Mouse (Mus musculus) embryonic facial prominence, embryonic 12.5 days (tissue): Measurements from ENCODE around the gene AI467606. TPM values are rescaled to one million over a fixed set of nuclear protein-coding genes. Genes with fewer than 3 reads are reported as not detected.

Experiments used
- ATAC-seq: fragments of 200-750 bp; cut with Nextera tagmentation; 2 replicates; pipeline ENCODE4 v1.8.0; 2017; ENCODE audit not compliant: insufficient number of reproducible peaks, insufficient read depth, low FRiP score, low TSS enrichment
- H3K27ac ChIP-seq: fragments of 300-500 bp; sonication (generic); 2 replicates; pipeline ENCODE4 v1.5.1; 2016; ENCODE audit warnings: mild to moderate bottlenecking
- H3K27me3 ChIP-seq: fragments of 300-500 bp; sonication (generic); 2 replicates; pipeline ENCODE4 v1.6.1; 2016; ENCODE audit warnings: mild to moderate bottlenecking, moderate library complexity
- H3K36me3 ChIP-seq: fragments of 300-500 bp; sonication (generic); 2 replicates; pipeline ENCODE4 v1.6.1; 2016; ENCODE audit warnings: mild to moderate bottlenecking
- H3K4me1 ChIP-seq: fragments of 300-500 bp; sonication (generic); 2 replicates; pipeline ENCODE4 v1.6.1; 2016
- H3K4me2 ChIP-seq: fragments of 300-500 bp; sonication (generic); replicated peaks from 2 replicates; pipeline ENCODE4 v1.6.1; 2016; ENCODE audit warnings: mild to moderate bottlenecking, moderate library complexity
- H3K4me3 ChIP-seq: fragments of 300-500 bp; sonication (generic); 2 replicates; pipeline ENCODE4 v1.5.1; 2016; ENCODE audit warnings: mild to moderate bottlenecking
- H3K9ac ChIP-seq: fragments of 300-500 bp; sonication (generic); 2 replicates; pipeline ENCODE4 v1.6.1; 2016; ENCODE audit warnings: mild to moderate bottlenecking, moderate library complexity
- H3K9me3 ChIP-seq: fragments of 300-500 bp; sonication (generic); 2 replicates; pipeline ENCODE4 v1.6.1; 2016; ENCODE audit warnings: mild to moderate bottlenecking, moderate library complexity
- WGBS: fragments of 180-500 bp; shearing (Covaris S2); methylation state at CpG from one replicate; pipeline ENCODE4 v1.1.7; 2016; 5-methylcytosine and 5-hydroxymethylcytosine counted together
- polyA plus RNA-seq: library from polyadenylated mRNA; unstranded; fragments of >200 nt; fragmentation: Nextera tagmentation; extraction: Ambion mirVana; gene quantifications from 2 replicates; pipeline ENCODE4 v1.2.1, GENCODE M21; 2016

AI467606 gene
- 1.3 and 1.5 TPM in 2 replicates for polyA plus RNA-seq

DNA sequence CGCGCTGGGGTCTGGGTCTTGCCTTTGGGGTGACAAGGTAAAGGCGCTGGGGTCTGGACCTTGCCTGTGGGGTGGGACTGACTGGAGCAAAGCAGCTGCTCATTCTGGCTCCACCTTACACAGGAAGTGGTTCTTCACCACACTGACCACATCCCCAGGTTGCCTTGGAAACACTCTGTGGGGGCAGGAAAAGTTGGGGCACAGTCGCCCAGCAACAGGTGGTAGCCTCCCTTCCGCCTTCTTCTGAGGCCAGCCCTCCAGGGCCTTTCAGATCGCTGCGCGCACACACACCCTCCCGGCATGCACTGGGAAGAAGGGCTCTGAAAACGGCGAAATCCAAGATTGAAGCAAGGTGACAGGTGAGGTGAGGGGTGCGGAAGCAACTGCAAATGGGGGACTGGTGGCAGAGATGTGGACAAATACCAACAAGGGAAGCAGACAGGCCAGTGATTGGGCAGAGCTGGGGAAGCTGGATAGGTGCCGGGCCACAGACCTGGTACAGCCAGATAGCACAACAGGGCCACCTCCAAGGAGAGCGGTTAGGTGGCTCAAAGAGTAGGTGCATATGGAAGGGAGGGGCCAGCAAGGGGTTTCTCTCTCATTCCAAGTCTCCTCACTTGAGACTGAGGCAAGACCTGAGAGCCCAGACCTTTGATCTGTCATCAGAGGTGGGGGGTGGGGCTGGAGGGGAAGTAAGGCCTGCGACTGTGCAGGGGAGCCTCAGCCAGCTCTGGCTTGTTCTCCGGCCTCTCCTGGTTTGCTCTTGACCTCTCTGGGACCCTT, at the start of gene AI467606:
AI467606 (plus strand) TSS at position 246 of the 783 bp plus-strand sequence.
- Histone ChIP-seq H3K27me3 (0 out of 2 replicates have a peak, but pooled peaks cover 3% of the 10 kb centered on the region), H3K4me2 (0 out of 2 replicates have a peak within 1 kb of the TSS, but pooled peaks have one; percentile 21), H3K4me3 (no peak within 1 kb of the TSS), H3K9me3 (no peaks in the 10 kb centered on the region), H3K4me1 (peaks cover 11% of the 10 kb centered on the region), H3K36me3 (no peaks in the 10 kb centered on the region), H3K9ac (no peak within 1 kb of the TSS), H3K27ac (no peak within 1 kb of the TSS)
- ATAC-seq = 0 out of 2 replicates have a peak, but pooled peaks have one; percentile 32
- WGBS = 68% methylated on average over 16 of the region's 16 CpGs

GRCm38 (mm10) chr7:127041851-127042672, 49.1 kb upstream of the AI467606 start, which contains the start of gene Kif22:
Gene Kif22 (minus strand): TSS chr7:127042471.
- Histone ChIP-seq H3K4me2 (peak within 1 kb of the TSS; percentile 84), H3K27ac (peak within 1 kb of the TSS; percentile 77), H3K4me1 (peaks cover 14% of the 10 kb centered on the region), H3K27me3 (no peaks in the 10 kb centered on the region), H3K9ac (peak within 1 kb of the TSS; percentile 80), H3K4me3 (peak within 1 kb of the TSS; percentile 79), H3K9me3 (no peaks in the 10 kb centered on the region), H3K36me3 (peaks cover 13% of the 10 kb centered on the region)
- WGBS = under 1% methylated on average over 53 of the region's 53 CpGs
- peak; percentile 77 for ATAC-seq

DNA sequence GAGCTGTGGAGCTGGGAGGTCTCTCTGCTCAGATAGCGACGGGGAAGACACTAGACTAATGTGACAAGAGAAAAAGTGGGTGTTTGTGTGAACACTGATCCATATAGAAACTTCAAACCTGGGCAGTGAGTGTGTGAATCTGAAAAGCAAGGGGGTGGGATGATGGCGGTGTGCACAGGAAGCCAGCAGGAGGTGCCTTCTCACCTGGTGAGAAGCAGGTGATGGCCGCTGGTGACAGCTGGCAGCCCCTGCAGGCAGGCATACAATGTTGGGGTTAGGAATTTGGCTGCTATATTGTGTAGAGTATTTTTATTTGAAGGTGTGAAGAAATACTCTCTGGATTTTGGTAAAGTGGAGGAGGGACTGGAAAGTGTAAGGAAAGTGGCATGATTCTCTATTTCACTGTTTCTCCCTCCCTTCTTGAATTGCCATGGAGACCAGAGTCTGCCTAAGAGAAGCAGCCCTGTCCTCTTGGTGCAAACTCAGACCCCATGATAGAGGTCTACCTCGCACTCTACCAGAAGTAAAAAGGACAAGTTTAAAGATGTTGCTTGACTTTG, 36.1 kb upstream of the AI467606 start:
- Histone ChIP-seq H3K4me1 (no peaks in the 10 kb centered on the region), H3K9me3 (no peaks in the 10 kb centered on the region), H3K27ac (no peak overlapping the region), H3K9ac (no peak overlapping the region), H3K4me3 (no peak overlapping the region), H3K36me3 (no peaks in the 10 kb centered on the region), H3K4me2 (no peak overlapping the region), H3K27me3 (no peaks in the 10 kb centered on the region)
- ATAC-seq = no peak
- 75% methylated on average over 5 of the region's 5 CpGs for WGBS

GRCm38 (mm10) chr7:127065538-127065937, 25.6 kb upstream of the AI467606 start:
- ATAC-seq = no peak
- Histone ChIP-seq H3K27me3 (no peaks in the 10 kb centered on the region), H3K4me2 (no peak overlapping the region), H3K36me3 (no peaks in the 10 kb centered on the region), H3K4me3 (no peak overlapping the region), H3K4me1 (no peaks in the 10 kb centered on the region), H3K9ac (no peak overlapping the region), H3K9me3 (no peaks in the 10 kb centered on the region), H3K27ac (no peak overlapping the region)
- WGBS = 86% methylated on average over 6 of the region's 6 CpGs

DNA sequence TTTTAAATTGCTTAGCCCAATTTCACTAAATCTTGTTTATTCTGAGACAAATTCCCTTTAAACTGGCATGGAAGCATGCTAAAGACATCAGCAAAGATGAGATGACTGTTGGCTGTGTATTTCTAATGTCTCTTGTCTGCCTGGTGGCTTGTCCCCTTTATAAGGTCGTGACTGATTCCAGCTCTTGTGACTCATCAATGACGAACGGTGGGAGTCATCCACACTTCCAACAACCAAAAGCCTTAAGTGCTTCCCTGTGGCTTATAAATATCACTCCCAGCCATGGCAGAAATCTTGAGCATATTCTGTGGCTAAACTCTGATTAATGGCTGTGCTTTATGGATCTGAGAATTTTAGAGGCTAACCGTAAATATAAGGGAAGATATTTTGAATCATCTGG, 24.8 kb upstream of the AI467606 start:
- H3K36me3 ChIP-seq = no peaks in the 10 kb centered on the region
- no peak overlapping the region for H3K9ac ChIP-seq
- H3K4me2 ChIP-seq = no peak overlapping the region
- H3K27ac ChIP-seq = no peak overlapping the region
- no peaks in the 10 kb centered on the region for H3K27me3 ChIP-seq
- H3K4me3 ChIP-seq = no peak overlapping the region
- H3K4me1 ChIP-seq = no peaks in the 10 kb centered on the region
- WGBS = 78% methylated on average over 4 of the region's 4 CpGs
- H3K9me3 ChIP-seq = no peaks in the 10 kb centered on the region
- no peak for ATAC-seq

GRCm38 (mm10) chr7:127070871-127071413, 20.2 kb upstream of the AI467606 start:
- no peak for ATAC-seq
- H3K4me2 ChIP-seq = no peak overlapping the region
- no peaks in the 10 kb centered on the region for H3K4me1 ChIP-seq
- no peak overlapping the region for H3K27ac ChIP-seq
- H3K9me3 ChIP-seq = no peaks in the 10 kb centered on the region
- no peak overlapping the region for H3K9ac ChIP-seq
- H3K36me3 ChIP-seq = no peaks in the 10 kb centered on the region
- H3K27me3 ChIP-seq = no peaks in the 10 kb centered on the region
- 70% methylated on average over 4 of the region's 4 CpGs for WGBS
- H3K4me3 ChIP-seq = no peak overlapping the region

GRCm38 (mm10) chr7:127073221-127073620, 17.9 kb upstream of the AI467606 start:
- Histone ChIP-seq H3K9ac (no peak overlapping the region), H3K36me3 (no peaks in the 10 kb centered on the region), H3K9me3 (no peaks in the 10 kb centered on the region), H3K4me3 (no peak overlapping the region), H3K4me1 (no peaks in the 10 kb centered on the region), H3K27ac (no peak overlapping the region), H3K27me3 (no peaks in the 10 kb centered on the region), H3K4me2 (no peak overlapping the region)
- WGBS = 81% methylated on average over 4 of the region's 4 CpGs
- no peak for ATAC-seq

- Histone ChIP-seq H3K9ac (no peak overlapping the region), H3K36me3 (no peaks in the 10 kb centered on the region), H3K9me3 (no peaks in the 10 kb centered on the region), H3K4me2 (no peak overlapping the region), H3K4me3 (no peak overlapping the region), H3K27ac (no peak overlapping the region), H3K4me1 (no peaks in the 10 kb centered on the region), H3K27me3 (no peaks in the 10 kb centered on the region)
- WGBS = 96% methylated on average over 5 of the region's 5 CpGs
- no peak for ATAC-seq
Measured at GRCm38 (mm10) chr7:127076188-127076587, 15.0 kb upstream of the AI467606 start.

DNA sequence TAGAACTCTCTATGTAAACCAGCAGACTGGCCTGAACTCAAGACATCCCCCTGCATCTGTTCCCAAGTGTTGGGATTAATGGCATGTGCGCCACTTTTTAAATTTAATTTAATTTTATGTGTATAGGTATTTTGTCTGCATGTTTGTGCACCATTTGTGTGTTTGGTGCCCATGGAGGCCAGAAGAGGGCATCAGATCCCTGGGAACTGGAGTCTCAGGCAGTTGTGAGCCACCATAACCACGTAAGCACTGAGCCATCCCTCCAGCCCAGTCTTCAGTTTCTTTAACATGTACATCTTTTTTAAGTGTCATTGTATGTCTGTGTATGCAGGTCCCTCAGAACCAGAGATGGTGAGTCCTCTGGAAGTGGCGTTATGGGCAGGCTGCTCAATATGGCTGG, 13.5 kb upstream of the AI467606 start:
- H3K4me1 ChIP-seq = no peaks in the 10 kb centered on the region
- no peaks in the 10 kb centered on the region for H3K9me3 ChIP-seq
- no peaks in the 10 kb centered on the region for H3K36me3 ChIP-seq
- H3K27ac ChIP-seq = no peak overlapping the region
- no peak overlapping the region for H3K4me3 ChIP-seq
- ATAC-seq = no peak
- no peak overlapping the region for H3K4me2 ChIP-seq
- H3K27me3 ChIP-seq = no peaks in the 10 kb centered on the region
- WGBS = 84% methylated on average over 3 of the region's 3 CpGs
- no peak overlapping the region for H3K9ac ChIP-seq

GRCm38 (mm10) chr7:127080045-127080444, 11.1 kb upstream of the AI467606 start:
- Histone ChIP-seq H3K4me3 (no peak overlapping the region), H3K36me3 (no peaks in the 10 kb centered on the region), H3K27ac (no peak overlapping the region), H3K9me3 (no peaks in the 10 kb centered on the region), H3K4me1 (no peaks in the 10 kb centered on the region), H3K9ac (no peak overlapping the region), H3K4me2 (no peak overlapping the region), H3K27me3 (no peaks in the 10 kb centered on the region)
- WGBS = 55% methylated on average over 3 of the region's 3 CpGs
- no peak for ATAC-seq

DNA sequence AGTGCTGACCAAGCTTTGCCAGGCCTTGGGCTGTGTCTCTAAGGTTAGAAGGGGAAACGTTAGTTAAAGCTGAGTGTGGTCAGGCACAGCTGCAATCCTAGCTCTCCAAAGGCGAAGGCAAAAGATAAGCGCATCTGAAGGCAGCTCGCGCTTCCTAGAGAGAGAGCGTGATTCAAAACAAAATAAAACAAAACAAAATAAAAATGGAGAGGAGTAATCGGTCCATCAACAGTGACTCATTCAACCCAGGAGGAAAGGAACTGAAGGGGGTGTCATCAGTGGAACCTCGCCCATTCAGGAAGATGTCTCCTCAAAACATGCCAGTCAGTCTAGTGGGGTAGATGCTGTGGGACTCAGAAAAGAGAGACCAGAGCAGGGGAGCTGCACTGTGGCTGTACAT, 8.9 kb upstream of the AI467606 start:
- no peak overlapping the region for H3K4me3 ChIP-seq
- H3K4me2 ChIP-seq = no peak overlapping the region
- WGBS = 81% methylated on average over 8 of the region's 8 CpGs
- no peaks in the 10 kb centered on the region for H3K4me1 ChIP-seq
- no peaks in the 10 kb centered on the region for H3K27me3 ChIP-seq
- no peaks in the 10 kb centered on the region for H3K9me3 ChIP-seq
- no peak overlapping the region for H3K9ac ChIP-seq
- no peaks in the 10 kb centered on the region for H3K36me3 ChIP-seq
- ATAC-seq = no peak
- H3K27ac ChIP-seq = no peak overlapping the region
